Mouse (Mus musculus): Measurements from ENCODE around the gene Gpr153. TPM values are rescaled to one million over a fixed set of nuclear protein-coding genes. Genes with fewer than 3 reads are reported as not detected.
"Not testable (repeated sequence)": the region's sequence is repeated elsewhere in the genome, so short reads cannot be mapped to it uniquely, and the experiment has no call there.

Gene Gpr153
- total and polyA plus RNA-seq, 3 experiments = 0.30 to 1.4 (median 0.70) TPM

GRCm38 (mm10) chr4:152227749-152228527 is 46.1 kb upstream of the Gpr153 start:
- H3K27me3 ChIP-seq (replicated peaks) = no peaks in the 10 kb centered on the region
- peaks cover 7 to 54% of the 10 kb centered on the region in 2 experiments for H3K4me1 ChIP-seq (ENCODE audit: control insufficient read depth in 1 of 2, insufficient read depth in 2 of 2)
- in situ Hi-C loops (cut with MboI; ENCODE audit: low pct_ligation_motif_present, low pct_unique_long_range_greater_than_20kb, low sequenced_read_pairs) = no loop called here
- no peak for DNase-seq (ENCODE audit: extremely low read depth)
- H3K9ac ChIP-seq (ENCODE audit: insufficient read depth, low read depth) = no peak overlapping the region
- H3K4me3 ChIP-seq (replicated peaks in 1 of 3; ENCODE audit: low read depth in 2 of 3, low read length in 2 of 3, poor library complexity in 1 of 3) = no peak overlapping the region
- no peak for TF ChIP-seq ETS1 (conservative IDR thresholded peaks at IDR 0.05; ENCODE audit: low read depth, low read length)
- TF ChIP-seq MEF2A (IDR thresholded peaks at IDR 0.05; ENCODE audit: borderline replicate concordance, low read depth, low read length) = no peak
- no peak for TF ChIP-seq KAT2A (IDR thresholded peaks at IDR 0.05; ENCODE audit: insufficient replicate concordance, low read length)
- no peak for TF ChIP-seq BHLHE40 (IDR thresholded peaks at IDR 0.05; ENCODE audit: low read depth, low read length)
- no peak for TF ChIP-seq TCF12 (IDR thresholded peaks at IDR 0.05; ENCODE audit: low read depth, low read length)
- TF ChIP-seq E2F4 (IDR thresholded peaks at IDR 0.05; ENCODE audit: insufficient replicate concordance, low read depth, low read length) = no peak
- no peak for TF ChIP-seq TBP (conservative IDR thresholded peaks at IDR 0.05; ENCODE audit: low read depth, low read length)
- dilution Hi-C loops (cut with MboI; ENCODE audit: extremely low pct_ligation_motif_present, extremely low pct_unique_long_range_greater_than_20kb, low sequenced_read_pairs) = no loop called here
- peaks cover 25 to 84% of the 10 kb centered on the region in 2 experiments for H3K36me3 ChIP-seq (replicated peaks in 1 of 2; ENCODE audit: control insufficient read depth in 1 of 2, insufficient read depth in 1 of 2, low read length in 1 of 2)
- H3K4me2 ChIP-seq (ENCODE audit: insufficient read depth, low read depth, poor library complexity, severe bottlenecking) = no peak overlapping the region
- H3K27ac ChIP-seq (ENCODE audit: insufficient read depth, low read depth) = no peak overlapping the region
- H3K79me2 ChIP-seq (replicated peaks; ENCODE audit: control insufficient read depth, extremely low read depth, insufficient read depth, poor library complexity, severe bottlenecking) = no peaks in the 10 kb centered on the region
- no peaks in the 10 kb centered on the region for H3K9me3 ChIP-seq (replicated peaks; ENCODE audit: low read length)

- H3K79me2 ChIP-seq (replicated peaks; ENCODE audit: control insufficient read depth, extremely low read depth, insufficient read depth, poor library complexity, severe bottlenecking); H3K9me3 ChIP-seq (replicated peaks; ENCODE audit: low read length); H3K4me2 ChIP-seq (ENCODE audit: insufficient read depth, low read depth, poor library complexity, severe bottlenecking); H3K27ac ChIP-seq (ENCODE audit: insufficient read depth, low read depth); dilution Hi-C loops (cut with MboI; ENCODE audit: extremely low pct_ligation_motif_present, extremely low pct_unique_long_range_greater_than_20kb, low sequenced_read_pairs); in situ Hi-C loops (cut with MboI; ENCODE audit: low pct_ligation_motif_present, low pct_unique_long_range_greater_than_20kb, low sequenced_read_pairs); H3K27me3 ChIP-seq (replicated peaks); DNase-seq (ENCODE audit: extremely low read depth); H3K4me3 ChIP-seq (replicated peaks in 1 of 3; ENCODE audit: low read depth in 2 of 3, low read length in 2 of 3, poor library complexity in 1 of 3); H3K9ac ChIP-seq (ENCODE audit: insufficient read depth, low read depth): not testable (repeated sequence)
- Histone ChIP-seq H3K4me1 (ENCODE audit: control insufficient read depth in 1 of 2, insufficient read depth in 2 of 2) (peaks cover 7 to 63% of the 10 kb centered on the region in 2 experiments), H3K36me3 (replicated peaks in 1 of 2; ENCODE audit: control insufficient read depth in 1 of 2, insufficient read depth in 1 of 2, low read length in 1 of 2) (peaks cover 18 to 76% of the 10 kb centered on the region in 2 experiments)
Measured at GRCm38 (mm10) chr4:152230331-152230730, 43.7 kb upstream of the Gpr153 start.

- peaks cover 17 to 81% of the 10 kb centered on the region in 2 experiments for H3K36me3 ChIP-seq (replicated peaks in 1 of 2; ENCODE audit: control insufficient read depth in 1 of 2, insufficient read depth in 1 of 2, low read length in 1 of 2)
- no peak overlapping the region for H3K4me3 ChIP-seq (replicated peaks in 1 of 3; ENCODE audit: low read depth in 2 of 3, low read length in 2 of 3, poor library complexity in 1 of 3)
- dilution Hi-C loops (cut with MboI; ENCODE audit: extremely low pct_ligation_motif_present, extremely low pct_unique_long_range_greater_than_20kb, low sequenced_read_pairs) = no loop called here
- no peak overlapping the region for H3K4me2 ChIP-seq (ENCODE audit: insufficient read depth, low read depth, poor library complexity, severe bottlenecking)
- no peak overlapping the region for H3K9ac ChIP-seq (ENCODE audit: insufficient read depth, low read depth)
- no peak for TF ChIP-seq CTCF (conservative IDR thresholded peaks at IDR 0.05 in 1 of 2, IDR thresholded peaks at IDR 0.05 in 1 of 2; ENCODE audit: low read depth in 2 of 2, low read length in 2 of 2)
- no peak for TF ChIP-seq MXI1 (IDR thresholded peaks at IDR 0.05; ENCODE audit: low read depth, low read length)
- TF ChIP-seq ZC3H11A (IDR thresholded peaks at IDR 0.05; ENCODE audit: low read depth, low read length) = no peak
- no peak for TF ChIP-seq ZNF384 (IDR thresholded peaks at IDR 0.05; ENCODE audit: low read depth, low read length)
- TF ChIP-seq MEF2A (IDR thresholded peaks at IDR 0.05; ENCODE audit: borderline replicate concordance, low read depth, low read length) = no peak
- no peak for TF ChIP-seq PAX5 (IDR thresholded peaks at IDR 0.05; ENCODE audit: low read length)
- TF ChIP-seq CHD1 (IDR thresholded peaks at IDR 0.05; ENCODE audit: low read depth, low read length) = no peak
- TF ChIP-seq HCFC1 (IDR thresholded peaks at IDR 0.05; ENCODE audit: low read depth, low read length) = no peak
- no peak for TF ChIP-seq SIN3A (IDR thresholded peaks at IDR 0.05; ENCODE audit: low read length)
- no peak for TF ChIP-seq TBP (conservative IDR thresholded peaks at IDR 0.05; ENCODE audit: low read depth, low read length)
- TF ChIP-seq MAX (IDR thresholded peaks at IDR 0.05; ENCODE audit: low read length) = no peak
- TF ChIP-seq CHD2 (IDR thresholded peaks at IDR 0.05; ENCODE audit: low read length) = no peak
- no peak for TF ChIP-seq NRF1 (IDR thresholded peaks at IDR 0.05; ENCODE audit: low read depth, low read length)
- TF ChIP-seq MYC (IDR thresholded peaks at IDR 0.05; ENCODE audit: low read depth, low read length) = no peak
- no peak for TF ChIP-seq MAFK (IDR thresholded peaks at IDR 0.05; ENCODE audit: insufficient replicate concordance, low read length)
- no peak overlapping the region for H3K27ac ChIP-seq (ENCODE audit: insufficient read depth, low read depth)
- no peaks in the 10 kb centered on the region for H3K79me2 ChIP-seq (replicated peaks; ENCODE audit: control insufficient read depth, extremely low read depth, insufficient read depth, poor library complexity, severe bottlenecking)
- no peaks in the 10 kb centered on the region for H3K9me3 ChIP-seq (replicated peaks; ENCODE audit: low read length)
- H3K27me3 ChIP-seq (replicated peaks) = no peaks in the 10 kb centered on the region
- H3K4me1 ChIP-seq (ENCODE audit: control insufficient read depth in 1 of 2, insufficient read depth in 2 of 2) = peaks cover 7 to 59% of the 10 kb centered on the region in 2 experiments
- no peak for DNase-seq (ENCODE audit: extremely low read depth)
- in situ Hi-C loops (cut with MboI; ENCODE audit: low pct_ligation_motif_present, low pct_unique_long_range_greater_than_20kb, low sequenced_read_pairs) = no loop called here
Measured at GRCm38 (mm10) chr4:152231326-152231725, 42.7 kb upstream of the Gpr153 start.

Measured in CH12.LX (cell line).